In the genomic region with DNA sequence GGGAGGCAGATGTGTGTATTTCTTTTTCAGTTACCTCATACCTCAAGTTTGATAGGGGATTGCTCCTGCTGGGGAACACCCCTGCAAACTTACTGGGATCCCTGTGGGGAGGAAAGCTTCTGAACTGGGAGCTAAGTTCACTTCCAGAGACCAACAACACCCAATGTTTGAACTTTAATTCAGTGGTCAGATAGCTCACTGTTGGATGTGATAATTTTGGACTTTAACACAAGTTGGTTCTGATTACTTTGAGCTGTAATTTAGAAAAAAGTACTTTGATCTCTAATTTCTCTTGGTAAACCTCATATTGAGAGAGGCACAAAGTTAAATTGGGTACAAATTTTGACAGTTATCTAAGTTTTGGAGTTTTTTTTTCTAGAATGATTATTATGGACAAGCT, we compare ENCODE assay signal across 29 mouse cellular contexts.
"Had no signal": no experiment of that assay in that cellular context is flagged by ENCODE, and none has a peak within 500 bp of the region (broad histone marks: within the 10 kb centered on the region; RNA-seq: fewer than 3 reads in every experiment).

No protein-coding gene starts in this region.

- DNase-seq: heart, postnatal 14 days; heart, postnatal 36 days; heart, postnatal 4 days; kidney, adult 11 months; kidney, adult 18-20 months; kidney, adult 2 months; kidney, adult 8-10 months; kidney, adult 9 months; kidney, postnatal 10 days; kidney, postnatal 14 days; kidney, postnatal 25 days; kidney, postnatal 36 days; kidney, postnatal 4 days; layer of hippocampus, adult 9-11 months; layer of hippocampus, postnatal 36 days had no signal

- H3K9ac ChIP-seq: heart, embryonic 12.5 days; heart, embryonic 13.5 days; heart, embryonic 15.5 days; hindbrain, embryonic 12.5 days; hindbrain, embryonic 13.5 days; hindbrain, embryonic 14.5 days; hindbrain, embryonic 15.5 days; intestine, embryonic 15.5 days; kidney, embryonic 15.5 days had no signal

- H3K27ac ChIP-seq: heart, embryonic 10.5 days; heart, embryonic 13.5 days; heart, embryonic 15.5 days; hindbrain, embryonic 10.5 days; hindbrain, embryonic 12.5 days; hindbrain, embryonic 13.5 days; hindbrain, embryonic 14.5 days; hindbrain, embryonic 15.5 days; hindbrain, postnatal 0 days; intestine, embryonic 15.5 days; kidney, embryonic 15.5 days; kidney, postnatal 0 days; layer of hippocampus, adult 2 months had no signal

- H3K4me3 ChIP-seq: heart, embryonic 10.5 days; heart, embryonic 12.5 days; heart, embryonic 13.5 days; heart, embryonic 15.5 days; hindbrain, embryonic 10.5 days; hindbrain, embryonic 12.5 days; hindbrain, embryonic 13.5 days; hindbrain, embryonic 15.5 days; intestine, embryonic 15.5 days; kidney, embryonic 15.5 days; layer of hippocampus, adult 2 months had no signal

- H3K4me1 ChIP-seq: intestine, embryonic 15.5 days had no signal

- H3K36me3 ChIP-seq: heart, embryonic 10.5 days; heart, embryonic 12.5 days; heart, embryonic 13.5 days; heart, embryonic 15.5 days; hindbrain, embryonic 10.5 days; hindbrain, embryonic 12.5 days; hindbrain, embryonic 13.5 days; hindbrain, embryonic 15.5 days; intestine, embryonic 15.5 days; kidney, embryonic 15.5 days had no signal

- H3K27me3 ChIP-seq: heart, embryonic 12.5 days; heart, embryonic 13.5 days; heart, embryonic 15.5 days; hindbrain, embryonic 12.5 days; hindbrain, embryonic 13.5 days; hindbrain, embryonic 15.5 days; intestine, embryonic 15.5 days; kidney, embryonic 15.5 days had no signal
